In the genomic region with DNA sequence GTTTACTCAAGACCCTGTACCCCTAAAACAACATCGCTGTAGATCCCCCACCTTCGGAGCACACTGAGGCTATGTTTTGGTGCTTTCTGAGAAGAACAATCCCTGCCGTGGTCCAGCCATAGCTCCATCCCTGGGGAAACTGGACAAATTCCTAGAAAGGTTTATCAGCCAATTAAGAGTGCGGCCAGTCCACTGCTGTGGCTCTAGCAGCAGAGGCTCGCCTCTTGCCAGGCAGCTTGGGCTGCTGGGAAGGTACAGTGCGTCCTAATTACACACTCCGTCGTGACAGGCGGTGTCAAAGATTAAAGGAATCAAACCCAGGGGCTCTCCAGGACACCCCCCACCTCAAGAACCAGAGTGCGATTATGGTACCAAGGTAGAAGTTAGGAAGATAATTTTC, we compare ENCODE assay signal across 19 mouse cellular contexts.
DNase-seq lines count a peak whose midpoint lies in the region; ATAC-seq and TF ChIP-seq lines count a peak whose summit lies in the region.
"Had no signal": no experiment of that assay in that cellular context is flagged by ENCODE, and none has a peak within 500 bp of the region (broad histone marks: within the 10 kb centered on the region; RNA-seq: fewer than 3 reads in every experiment).

No protein-coding gene starts in this region.

- TF ChIP-seq CTCF in testis, adult 2 months (IDR thresholded peaks at IDR 0.05; ENCODE audit: control insufficient read depth, insufficient read depth, insufficient replicate concordance, low read depth, low read length), result no peak

- ATAC-seq in CD4-positive, CD25-positive, alpha-beta regulatory T cell, adult 4 months, result no peak
- ATAC-seq: forebrain, embryonic 16.5 days; hindbrain, embryonic 16.5 days had no signal

- no peak for TF ChIP-seq POLR2A in testis, adult 2 months (IDR thresholded peaks at IDR 0.05; ENCODE audit: control insufficient read depth, low read depth, low read length)

- intact Hi-C loops in heart, postnatal 36 days (cut with DNase I), result no loop called here

- peak overlapping the region; percentile 92 for H3K4me3 ChIP-seq in testis, adult 2 months (ENCODE audit: control insufficient read depth, low read depth, low read length)
- H3K4me3 ChIP-seq: embryonic facial prominence, embryonic 13.5 days; forebrain, embryonic 12.5 days; heart, embryonic 10.5 days; hindbrain, embryonic 12.5 days had no signal

- H3K27me3 ChIP-seq in testis, adult 2 months (ENCODE audit: control insufficient read depth, insufficient read depth, low read length), result no peaks in the 10 kb centered on the region
- H3K27me3 ChIP-seq: hindbrain, embryonic 12.5 days had no signal

- no peaks in the 10 kb centered on the region for H3K36me3 ChIP-seq in testis, adult 2 months (ENCODE audit: control insufficient read depth, insufficient read depth, low read length)
- H3K36me3 ChIP-seq: embryonic facial prominence, embryonic 13.5 days; forebrain, embryonic 12.5 days; heart, embryonic 10.5 days; hindbrain, embryonic 12.5 days had no signal

- peak; percentile 49 for DNase-seq in cerebellum, adult 11-12 months
- no peak for DNase-seq in cerebellum, adult 8-10 months
- peak; percentile 93 for DNase-seq in heart, adult 11 months
- DNase-seq in heart, postnatal 36 days, result no peak
- no peak for DNase-seq in testis, postnatal 10 days (ENCODE audit: low spot score)
- DNase-seq in testis, postnatal 14 days (ENCODE audit: low spot score), result peak; percentile 34
- DNase-seq: adrenal gland, postnatal 10 days; B cell, adult 2 months; gastrocnemius, postnatal 25 days; kidney, adult 11 months; kidney, adult 9 months had no signal

- H3K4me1 ChIP-seq in testis, adult 2 months (ENCODE audit: control insufficient read depth, insufficient read depth, low read length), result peaks cover 7% of the 10 kb centered on the region

- H3K27ac ChIP-seq in testis, adult 2 months (ENCODE audit: control insufficient read depth, insufficient read depth, low read depth, low read length), result no peak overlapping the region
- H3K27ac ChIP-seq: embryonic facial prominence, embryonic 13.5 days; forebrain, embryonic 12.5 days; heart, embryonic 10.5 days; hindbrain, embryonic 12.5 days had no signal

Comparison
In these comparisons a context has a peak if more than half of its experiments do, and no peak if none do; other contexts are left out.
1. DNase-seq: peak in cerebellum, adult 11-12 months (single experiment), heart, adult 11 months (single experiment) and testis, postnatal 14 days (single experiment); none in cerebellum, adult 8-10 months (single experiment), heart, postnatal 36 days (0 of 2) and testis, postnatal 10 days (single experiment).